Mouse (Mus musculus) midbrain, embryonic 10.5 days (tissue): Measurements from ENCODE around the gene Ndrg2. TPM values are rescaled to one million over a fixed set of nuclear protein-coding genes. Genes with fewer than 3 reads are reported as not detected.

Source experiments
- DNase-seq: peaks from one replicate; pipeline ENCODE4 v3.0.0-alpha.2; 2017; ENCODE audit warnings: low spot score
- H3K27ac ChIP-seq: fragments of 300-500 bp; sonication (generic); replicated peaks from 2 replicates; pipeline ENCODE4 v1.5.1; 2016; ENCODE audit warnings: mild to moderate bottlenecking
- H3K27me3 ChIP-seq: fragments of 300-500 bp; sonication (generic); 2 replicates; pipeline ENCODE4 v1.6.1; 2016; ENCODE audit warnings: low read depth, mild to moderate bottlenecking; ENCODE audit not compliant: poor library complexity, severe bottlenecking
- H3K36me3 ChIP-seq: fragments of 300-500 bp; sonication (generic); 2 replicates; pipeline ENCODE4 v1.6.1; 2016; ENCODE audit warnings: mild to moderate bottlenecking, moderate library complexity
- H3K4me1 ChIP-seq: fragments of 300-500 bp; sonication (generic); 2 replicates; pipeline ENCODE4 v1.6.1; 2016
- H3K4me3 ChIP-seq: fragments of 300-500 bp; sonication (generic); 2 replicates; pipeline ENCODE4 v1.5.1; 2016; ENCODE audit warnings: mild to moderate bottlenecking, moderate library complexity
- H3K9me3 ChIP-seq: fragments of 300-500 bp; sonication (generic); replicated peaks from 2 replicates; pipeline ENCODE4 v1.6.1; 2016; ENCODE audit warnings: mild to moderate bottlenecking
- WGBS: fragments of 180-500 bp; shearing (Covaris S2); methylation state at CpG from one replicate; pipeline ENCODE4 v1.1.7; 2016; 5-methylcytosine and 5-hydroxymethylcytosine counted together
- polyA plus RNA-seq: library from polyadenylated mRNA; unstranded; fragments of >200 nt; fragmentation: Nextera tagmentation; extraction: Ambion mirVana; gene quantifications from 2 replicates; pipeline ENCODE4 v1.2.1, GENCODE M21; 2016

Ndrg2 gene
- polyA plus RNA-seq, 1 experiment from 2014 or later: 8.4 TPM

GRCm38 (mm10) chr14:51923492-51923891, 9.5 kb upstream of the Ndrg2 start:
- WGBS: 71% methylated on average over 4 of the region's 4 CpGs
- Histone ChIP-seq H3K4me3 (no peak overlapping the region), H3K27ac (no peak overlapping the region), H3K27me3 (no peaks in the 10 kb centered on the region), H3K36me3 (no peaks in the 10 kb centered on the region), H3K4me1 (no peaks in the 10 kb centered on the region), H3K9me3 (no peaks in the 10 kb centered on the region)
- DNase-seq: no peak

- no peak overlapping the region for H3K27ac ChIP-seq
- DNase-seq: no peak
- no peaks in the 10 kb centered on the region for H3K9me3 ChIP-seq
- WGBS: 89% methylated on average over 2 of the region's 2 CpGs
- H3K36me3 ChIP-seq: no peaks in the 10 kb centered on the region
- no peaks in the 10 kb centered on the region for H3K4me1 ChIP-seq
- H3K27me3 ChIP-seq: no peaks in the 10 kb centered on the region
- no peak overlapping the region for H3K4me3 ChIP-seq
These were observed 9.0 kb upstream of the Ndrg2 start for GRCm38 (mm10) chr14:51922910-51923309.

- Histone ChIP-seq H3K27ac (no peak within 1 kb of the TSS), H3K27me3 (no peaks in the 10 kb centered on the region), H3K36me3 (no peaks in the 10 kb centered on the region), H3K4me3 (no peak within 1 kb of the TSS), H3K9me3 (no peaks in the 10 kb centered on the region), H3K4me1 (no peaks in the 10 kb centered on the region)
- no peak for DNase-seq
- WGBS: 90% methylated on average over 7 of the region's 7 CpGs
These were observed 8.6 kb upstream of the Ndrg2 start, which contains the start of gene Rnase13 for GRCm38 (mm10) chr14:51922571-51922865. Gene Rnase13 (minus strand): TSS chr14:51922773.

GRCm38 (mm10) chr14:51921759-51922570, 8.0 kb upstream of the Ndrg2 start:
- Histone ChIP-seq H3K4me1 (no peaks in the 10 kb centered on the region), H3K9me3 (no peaks in the 10 kb centered on the region), H3K4me3 (no peak overlapping the region), H3K27me3 (no peaks in the 10 kb centered on the region), H3K36me3 (no peaks in the 10 kb centered on the region), H3K27ac (no peak overlapping the region)
- WGBS: 88% methylated on average over 16 of the region's 16 CpGs
- DNase-seq: no peak

GRCm38 (mm10) chr14:51918966-51919365, 5.0 kb upstream of the Ndrg2 start:
- Histone ChIP-seq H3K27me3 (peaks cover 16% of the 10 kb centered on the region), H3K4me1 (peaks cover 9% of the 10 kb centered on the region), H3K9me3 (no peaks in the 10 kb centered on the region), H3K36me3 (no peaks in the 10 kb centered on the region), H3K4me3 (no peak overlapping the region), H3K27ac (no peak overlapping the region)
- 85% methylated on average over 4 of the region's 4 CpGs for WGBS
- DNase-seq: no peak

GRCm38 (mm10) chr14:51918125-51918524, 4.2 kb upstream of the Ndrg2 start, which contains the start of gene Tppp2:
Gene Tppp2 (plus strand): TSS chr14:51918425.
- peaks cover 17% of the 10 kb centered on the region for H3K4me1 ChIP-seq

GRCm38 (mm10) chr14:51916539-51916938, 2.6 kb upstream of the Ndrg2 start:
- Histone ChIP-seq H3K27ac (no peak overlapping the region), H3K27me3 (peaks cover 41% of the 10 kb centered on the region), H3K4me1 (peaks cover 26% of the 10 kb centered on the region), H3K9me3 (no peaks in the 10 kb centered on the region), H3K4me3 (no peak overlapping the region), H3K36me3 (no peaks in the 10 kb centered on the region)
- no peak for DNase-seq
- 90% methylated on average over 4 of the region's 4 CpGs for WGBS

More at GRCm38 (mm10) chr14:51918125-51918524, 4.2 kb upstream of the Ndrg2 start, which contains the start of gene Tppp2:
- Histone ChIP-seq H3K27me3 (peaks cover 25% of the 10 kb centered on the region), H3K36me3 (no peaks in the 10 kb centered on the region), H3K9me3 (no peaks in the 10 kb centered on the region), H3K4me3 (no peak within 1 kb of the TSS), H3K27ac (no peak within 1 kb of the TSS)
- DNase-seq: no peak
- WGBS: 94% methylated on average over 4 of the region's 4 CpGs

GRCm38 (mm10) chr14:51915030-51915429, 1.1 kb upstream of the Ndrg2 start:
- DNase-seq: no peak
- Histone ChIP-seq H3K27ac (no peak overlapping the region), H3K9me3 (no peaks in the 10 kb centered on the region), H3K4me3 (no peak overlapping the region), H3K27me3 (peaks cover 48% of the 10 kb centered on the region), H3K36me3 (no peaks in the 10 kb centered on the region), H3K4me1 (peaks cover 26% of the 10 kb centered on the region)
- 49% methylated on average over 3 of the region's 3 CpGs for WGBS

GRCm38 (mm10) chr14:51913062-51913959, 647 bp downstream of the Ndrg2 start:
- peak; percentile 53 for DNase-seq
- Histone ChIP-seq H3K27ac (peak overlapping the region; percentile 72), H3K4me1 (peaks cover 26% of the 10 kb centered on the region), H3K4me3 (peak overlapping the region; percentile 63), H3K36me3 (no peaks in the 10 kb centered on the region), H3K27me3 (peaks cover 48% of the 10 kb centered on the region), H3K9me3 (no peaks in the 10 kb centered on the region)
- under 1% methylated on average over 58 of the region's 58 CpGs for WGBS

GRCm38 (mm10) chr14:51912391-51913061, 1.4 kb downstream of the Ndrg2 start:
- Histone ChIP-seq H3K27ac (peak overlapping the region; percentile 72; the same call in 1 of the 2 replicates), H3K27me3 (peaks cover 48% of the 10 kb centered on the region), H3K9me3 (no peaks in the 10 kb centered on the region), H3K4me3 (peak overlapping the region; percentile 63), H3K36me3 (no peaks in the 10 kb centered on the region), H3K4me1 (peaks cover 26% of the 10 kb centered on the region)
- WGBS: 8% methylated on average over 14 of the region's 14 CpGs
- no peak for DNase-seq

- no peak overlapping the region for H3K4me3 ChIP-seq
- DNase-seq: no peak
- no peaks in the 10 kb centered on the region for H3K9me3 ChIP-seq
- no peaks in the 10 kb centered on the region for H3K36me3 ChIP-seq
- peaks cover 32% of the 10 kb centered on the region for H3K4me1 ChIP-seq
- 89% methylated on average over 10 of the region's 10 CpGs for WGBS
- peaks cover 48% of the 10 kb centered on the region for H3K27me3 ChIP-seq
- no peak overlapping the region for H3K27ac ChIP-seq
These were observed 2.7 kb downstream of the Ndrg2 start for GRCm38 (mm10) chr14:51911301-51911700.

- WGBS: 93% methylated on average over 11 of the region's 11 CpGs
- Histone ChIP-seq H3K9me3 (no peaks in the 10 kb centered on the region), H3K27ac (no peak overlapping the region), H3K4me1 (peaks cover 6% of the 10 kb centered on the region; the same call in 1 of the 2 replicates), H3K36me3 (no peaks in the 10 kb centered on the region), H3K27me3 (peaks cover 3% of the 10 kb centered on the region), H3K4me3 (no peak overlapping the region)
- no peak for DNase-seq
These were observed 7.9 kb downstream of the Ndrg2 start for GRCm38 (mm10) chr14:51906102-51906501.
